Mouse (Mus musculus): ENCODE measurements around the gene Prss23.

DNA sequence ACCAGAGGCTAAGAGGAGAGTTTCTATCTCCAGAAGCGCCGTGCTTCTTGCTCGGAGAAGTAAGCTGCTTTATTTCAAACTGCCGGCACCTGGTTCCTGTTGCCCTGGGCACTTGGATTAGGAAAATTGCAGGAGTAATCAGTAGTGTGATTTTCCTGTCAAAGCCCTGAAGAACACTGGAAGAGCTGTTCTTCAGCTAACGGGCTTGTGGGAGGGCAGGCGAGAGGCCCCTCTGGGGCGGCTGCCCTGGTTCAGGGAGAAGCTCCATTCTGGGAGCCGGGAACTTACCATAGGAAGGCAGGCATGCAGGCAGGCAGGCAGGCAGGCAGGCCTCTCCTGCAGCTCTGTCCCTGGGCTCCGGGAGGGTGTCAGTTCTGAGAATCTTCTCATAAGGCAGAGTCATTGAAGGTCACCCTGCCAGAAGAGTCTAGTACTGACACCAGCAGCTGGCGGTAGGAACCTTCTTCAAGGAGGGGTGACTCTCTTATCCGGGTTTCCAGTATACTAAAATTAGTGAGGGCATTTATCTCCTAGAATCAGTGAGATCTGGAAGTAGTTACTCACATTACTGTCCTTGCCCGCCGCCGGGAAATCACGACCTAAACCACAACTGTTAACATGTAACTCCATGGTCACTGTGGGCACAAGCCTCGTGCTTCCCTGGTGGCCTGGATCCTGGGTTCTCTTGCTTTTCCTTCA is at the start of gene Prss23:
- TF ChIP-seq EP300 (optimal IDR thresholded peaks at IDR 0.05) (no peak), CTCF (IDR thresholded peaks at IDR 0.05; ENCODE audit: low read depth) (no peak)

Measured in stomach, postnatal 0 days (tissue).